Mouse (Mus musculus) embryonic facial prominence, embryonic 11.5 days (tissue): ENCODE measurements around the gene Sltm. TPM values are rescaled to one million over a fixed set of nuclear protein-coding genes. Genes with fewer than 3 reads are reported as not detected.

ENCODE experiments used
- ATAC-seq: fragments of 200-750 bp; cut with Nextera tagmentation; replicated peaks from 2 replicates; pipeline ENCODE4 v1.8.0; 2017; ENCODE audit warnings: low read depth; ENCODE audit not compliant: insufficient number of reproducible peaks, low FRiP score, low TSS enrichment
- DNase-seq: peaks from one replicate; pipeline ENCODE4 v3.0.0-alpha.2; 2015; ENCODE audit warnings: low spot score
- H3K27ac ChIP-seq: fragments of 300-500 bp; sonication (generic); replicated peaks from 2 replicates; pipeline ENCODE4 v1.5.1; 2014; ENCODE audit warnings: mild to moderate bottlenecking, low read depth, low read length, control low read depth
- H3K27me3 ChIP-seq: fragments of 300-500 bp; sonication (generic); 2 replicates; pipeline ENCODE4 v1.6.1; 2014; ENCODE audit warnings: mild to moderate bottlenecking, low read length, moderate library complexity, mixed read lengths; ENCODE audit not compliant: control insufficient read depth, insufficient read depth
- H3K36me3 ChIP-seq: fragments of 300-500 bp; sonication (generic); replicated peaks from 2 replicates; pipeline ENCODE4 v1.6.1; 2014; ENCODE audit warnings: low read depth, mild to moderate bottlenecking, low read length, moderate library complexity, mixed read lengths; ENCODE audit not compliant: control insufficient read depth, insufficient read depth
- H3K4me1 ChIP-seq: fragments of 300-500 bp; sonication (generic); 2 replicates; pipeline ENCODE4 v1.6.1; 2014; ENCODE audit warnings: low read length, mixed read lengths; ENCODE audit not compliant: control insufficient read depth, insufficient read depth
- H3K4me2 ChIP-seq: fragments of 300-500 bp; sonication (generic); 2 replicates; pipeline ENCODE4 v1.6.1; 2014; ENCODE audit warnings: low read depth, mild to moderate bottlenecking, control low read depth, low read length, moderate library complexity
- H3K4me3 ChIP-seq: fragments of 300-500 bp; sonication (generic); 2 replicates; pipeline ENCODE4 v1.5.1; 2014; ENCODE audit warnings: low read depth, low read length, control low read depth
- H3K9ac ChIP-seq: fragments of 300-500 bp; sonication (generic); replicated peaks from 2 replicates; pipeline ENCODE4 v1.6.1; 2014; ENCODE audit warnings: mild to moderate bottlenecking, control low read depth, low read length
- H3K9me3 ChIP-seq: fragments of 300-500 bp; sonication (generic); replicated peaks from 2 replicates; pipeline ENCODE4 v1.6.1; 2016; ENCODE audit warnings: mild to moderate bottlenecking, low read length, inconsistent platforms, mixed read lengths; ENCODE audit not compliant: control insufficient read depth
- WGBS: fragments of 180-500 bp; shearing (Covaris S2); extraction: QIAGEN DNeasy Blood & Tissue Kit; methylation state at CpG from one replicate; pipeline ENCODE4 v1.1.7; 2014; 5-methylcytosine and 5-hydroxymethylcytosine counted together
- polyA plus RNA-seq: library from polyadenylated mRNA; unstranded; fragments of >200 nt; fragmentation: Nextera tagmentation; extraction: Ambion mirVana; gene quantifications from 2 replicates; pipeline ENCODE4 v1.2.1, GENCODE M21; 2014

Sltm gene
- polyA plus RNA-seq, 1 experiment from 2014 or later: 61.9 TPM

DNA sequence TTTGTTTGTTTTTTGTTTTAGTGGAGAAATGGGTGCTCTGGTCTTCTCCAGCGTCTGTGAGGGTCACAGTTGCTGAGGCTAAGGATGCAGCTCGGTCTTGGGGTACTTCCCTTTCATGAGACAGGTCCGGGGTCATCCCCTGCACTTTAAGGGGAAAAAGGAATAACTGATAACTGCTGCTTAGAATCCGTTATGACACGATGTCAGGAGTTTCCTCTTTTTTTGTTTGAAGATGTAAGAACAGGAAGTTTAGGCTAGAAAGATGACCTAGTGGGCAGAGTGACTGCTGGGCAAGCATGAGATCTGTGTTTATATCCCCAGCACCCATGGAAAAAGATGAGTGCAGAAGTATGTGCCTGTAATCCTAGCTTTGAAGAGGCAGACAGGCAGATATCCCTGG, 42.6 kb downstream of the Sltm start:
- Histone ChIP-seq H3K36me3 (peaks cover 35% of the 10 kb centered on the region), H3K27me3 (no peaks in the 10 kb centered on the region), H3K4me1 (no peaks in the 10 kb centered on the region), H3K4me2 (no peak overlapping the region), H3K9ac (no peak overlapping the region), H3K4me3 (no peak overlapping the region), H3K27ac (no peak overlapping the region), H3K9me3 (no peaks in the 10 kb centered on the region)
- 86% methylated on average over 5 of the region's 5 CpGs for WGBS
- ATAC-seq: no peak
- no peak for DNase-seq

- H3K27me3 ChIP-seq: no peaks in the 10 kb centered on the region
- no peak overlapping the region for H3K27ac ChIP-seq
- ATAC-seq (no peak), DNase-seq (no peak)
- no peak overlapping the region for H3K4me2 ChIP-seq
- no peak overlapping the region for H3K9ac ChIP-seq
- peaks cover 37% of the 10 kb centered on the region for H3K36me3 ChIP-seq
- no peak overlapping the region for H3K4me3 ChIP-seq
- 95% methylated on average over 5 of the region's 5 CpGs for WGBS
- H3K9me3 ChIP-seq: no peaks in the 10 kb centered on the region
- no peaks in the 10 kb centered on the region for H3K4me1 ChIP-seq
Measured at GRCm38 (mm10) chr9:70587171-70587570, 44.6 kb downstream of the Sltm start.

DNA sequence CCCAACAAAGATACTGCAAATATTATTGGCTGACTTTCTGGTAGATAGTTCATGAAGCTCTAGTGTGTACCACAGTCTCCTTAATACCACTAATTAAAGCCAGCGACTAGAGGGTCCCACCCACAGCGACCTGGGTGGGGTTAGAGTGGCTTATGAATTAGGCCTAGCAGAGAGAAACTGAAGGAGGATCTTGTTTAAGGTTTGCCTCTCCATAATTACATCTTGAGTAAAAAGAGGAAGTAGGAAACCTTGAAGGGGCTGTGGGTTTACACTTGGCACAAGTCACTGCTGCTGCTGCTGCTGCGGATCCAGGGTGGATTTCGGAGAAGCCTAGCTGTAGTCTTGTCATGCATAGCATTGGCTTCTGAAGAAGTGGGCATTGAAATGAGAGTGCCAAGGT, 48.2 kb downstream of the Sltm start:
- Histone ChIP-seq H3K27ac (no peak overlapping the region), H3K4me3 (no peak overlapping the region), H3K4me1 (no peaks in the 10 kb centered on the region), H3K9ac (no peak overlapping the region), H3K36me3 (peaks cover 29% of the 10 kb centered on the region), H3K27me3 (no peaks in the 10 kb centered on the region), H3K4me2 (no peak overlapping the region), H3K9me3 (no peaks in the 10 kb centered on the region)
- 88% methylated on average over 4 of the region's 4 CpGs for WGBS
- DNase-seq: no peak
- ATAC-seq: no peak

- ATAC-seq (no peak), DNase-seq (no peak)
- Histone ChIP-seq H3K36me3 (peaks cover 25% of the 10 kb centered on the region), H3K4me3 (no peak overlapping the region), H3K9ac (no peak overlapping the region), H3K27ac (no peak overlapping the region), H3K4me1 (no peaks in the 10 kb centered on the region), H3K27me3 (no peaks in the 10 kb centered on the region), H3K4me2 (no peak overlapping the region), H3K9me3 (no peaks in the 10 kb centered on the region)
- WGBS: 82% methylated on average over 9 of the region's 9 CpGs
Measured at GRCm38 (mm10) chr9:70591486-70591885, 48.9 kb downstream of the Sltm start.

GRCm38 (mm10) chr9:70598271-70598670, 55.7 kb downstream of the Sltm start:
- H3K4me1 ChIP-seq: no peaks in the 10 kb centered on the region
- no peaks in the 10 kb centered on the region for H3K27me3 ChIP-seq
- no peaks in the 10 kb centered on the region for H3K36me3 ChIP-seq
- H3K27ac ChIP-seq: no peak overlapping the region
- DNase-seq: no peak
- no peaks in the 10 kb centered on the region for H3K9me3 ChIP-seq
- no peak overlapping the region for H3K4me3 ChIP-seq
- H3K4me2 ChIP-seq: no peak overlapping the region
- no peak overlapping the region for H3K9ac ChIP-seq
- WGBS: 88% methylated on average over 2 of the region's 2 CpGs
- ATAC-seq: no peak

GRCm38 (mm10) chr9:70602186-70602845, 59.8 kb downstream of the Sltm start:
- H3K27ac ChIP-seq: no peak overlapping the region
- H3K27me3 ChIP-seq: no peaks in the 10 kb centered on the region
- DNase-seq (no peak), ATAC-seq (no peak)
- no peak overlapping the region for H3K4me2 ChIP-seq
- H3K36me3 ChIP-seq: no peaks in the 10 kb centered on the region
- no peaks in the 10 kb centered on the region for H3K4me1 ChIP-seq
- no peaks in the 10 kb centered on the region for H3K9me3 ChIP-seq
- H3K9ac ChIP-seq: no peak overlapping the region
- 93% methylated on average over 1 of the region's 1 CpGs for WGBS
- no peak overlapping the region for H3K4me3 ChIP-seq

DNA sequence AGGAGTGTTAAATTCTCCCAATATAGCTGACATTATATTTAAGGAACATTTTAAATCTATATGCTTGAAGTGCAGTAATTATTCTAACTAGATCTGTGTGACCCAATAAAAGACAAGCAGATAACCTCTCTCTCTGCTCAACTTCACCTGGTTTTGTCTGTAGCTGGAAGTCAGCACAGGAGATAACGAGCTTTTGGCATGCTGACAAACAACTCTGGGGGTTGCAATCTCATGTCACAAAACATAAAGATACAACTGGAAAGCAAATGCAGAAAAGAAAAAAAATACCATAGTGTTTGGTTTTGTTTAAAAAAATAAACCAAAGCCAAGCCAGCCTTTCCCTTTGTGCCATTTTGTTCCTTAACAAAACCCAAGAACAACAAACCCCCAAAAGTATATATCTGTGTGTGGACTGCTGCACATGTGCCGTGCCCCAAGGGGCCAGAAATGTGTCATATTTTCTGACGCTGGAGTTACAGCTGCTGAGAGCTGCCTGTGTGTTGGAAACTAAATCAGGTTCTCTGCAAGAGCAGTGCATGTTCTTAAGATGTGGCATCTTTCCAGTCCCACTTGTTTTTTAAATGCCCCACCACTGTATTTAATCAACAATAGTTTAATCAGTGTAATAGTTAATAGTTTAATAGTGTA, 68.6 kb downstream of the Sltm start:
- DNase-seq (no peak), ATAC-seq (no peak)
- Histone ChIP-seq H3K9me3 (no peaks in the 10 kb centered on the region), H3K4me2 (no peak overlapping the region), H3K4me1 (no peaks in the 10 kb centered on the region), H3K9ac (no peak overlapping the region), H3K27ac (no peak overlapping the region), H3K27me3 (no peaks in the 10 kb centered on the region), H3K4me3 (no peak overlapping the region), H3K36me3 (no peaks in the 10 kb centered on the region)
- WGBS: 68% methylated on average over 3 of the region's 3 CpGs

GRCm38 (mm10) chr9:70629711-70630110, 87.2 kb downstream of the Sltm start:
- Histone ChIP-seq H3K9me3 (no peaks in the 10 kb centered on the region), H3K27ac (no peak overlapping the region), H3K9ac (no peak overlapping the region), H3K4me2 (no peak overlapping the region), H3K4me1 (no peaks in the 10 kb centered on the region), H3K27me3 (no peaks in the 10 kb centered on the region), H3K4me3 (no peak overlapping the region), H3K36me3 (no peaks in the 10 kb centered on the region)
- ATAC-seq (no peak), DNase-seq (peak; percentile 9)
- WGBS: 81% methylated on average over 2 of the region's 2 CpGs
